Mouse (Mus musculus): ENCODE measurements around the gene Olfr794. TPM values are rescaled to one million over a fixed set of nuclear protein-coding genes. Genes with fewer than 3 reads are reported as not detected.

Olfr794 gene
- polyA plus RNA-seq (2016; fragmentation: Nextera tagmentation; extraction: Ambion mirVana) = not detected in 2 replicates

DNA sequence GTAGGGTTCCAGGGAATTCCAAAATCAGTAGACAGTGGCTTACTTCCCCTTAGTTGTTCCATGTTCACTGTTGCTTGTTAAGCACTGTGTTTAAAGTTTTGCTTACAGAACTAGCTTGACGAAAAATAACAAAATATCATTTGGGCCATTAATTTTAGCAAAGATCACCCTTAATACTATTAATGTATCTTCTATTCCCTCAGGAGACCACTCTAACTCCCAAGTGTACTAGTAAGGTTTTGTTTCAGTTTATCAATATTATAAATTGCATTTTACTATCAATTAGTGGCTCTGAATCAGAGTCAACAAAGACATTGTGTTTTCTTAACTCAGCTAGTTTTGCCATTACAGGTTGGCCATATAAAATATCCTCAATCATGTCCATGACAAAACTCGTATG lies at the start of gene Olfr794:
Gene Olfr794, plus strand, starts transcription at position 301 of the 400 bp plus-strand sequence.
- no peak within 1 kb of the TSS for H3K4me3 ChIP-seq
- no peaks in the 10 kb centered on the region for H3K4me1 ChIP-seq (replicated peaks)
- DNase-seq (ENCODE audit: low spot score) = no peak
- 82% methylated on average over 2 of the region's 2 CpGs for WGBS
- no peaks in the 10 kb centered on the region for H3K27me3 ChIP-seq (ENCODE audit: insufficient read depth, poor library complexity, severe bottlenecking)
- no peaks in the 10 kb centered on the region for H3K36me3 ChIP-seq
- no peak within 1 kb of the TSS for H3K27ac ChIP-seq
- H3K9me3 ChIP-seq = no peaks in the 10 kb centered on the region

DNA sequence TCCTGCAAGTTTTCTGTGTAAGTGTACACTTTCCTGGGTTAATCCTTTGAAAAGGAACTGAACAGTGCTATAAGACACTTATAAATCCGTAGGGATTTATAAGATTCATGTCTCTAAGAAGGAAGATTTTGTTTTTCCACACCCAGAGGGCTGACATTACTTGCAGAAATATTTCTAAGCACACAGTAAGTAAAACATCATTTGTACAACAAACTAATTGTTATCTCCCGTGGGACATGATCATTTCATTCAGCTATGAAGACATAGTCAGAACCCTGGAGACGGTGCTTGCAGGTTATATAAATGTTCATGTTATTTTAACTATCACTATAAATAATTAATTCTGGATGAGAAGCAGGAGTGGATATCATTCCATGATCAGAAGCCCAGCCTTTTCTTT lies 46.0 kb upstream of the Olfr794 start, which contains the start of gene Olfr791:
Gene Olfr791, plus strand, starts transcription at position 301 of the 400 bp plus-strand sequence.
- Histone ChIP-seq H3K9me3 (no peaks in the 10 kb centered on the region), H3K4me3 (no peak within 1 kb of the TSS), H3K27me3 (ENCODE audit: insufficient read depth, poor library complexity, severe bottlenecking) (no peaks in the 10 kb centered on the region), H3K27ac (no peak within 1 kb of the TSS), H3K4me1 (replicated peaks) (no peaks in the 10 kb centered on the region), H3K36me3 (no peaks in the 10 kb centered on the region)
- no peak for DNase-seq (ENCODE audit: low spot score)
- WGBS = 76% methylated on average over 3 of the region's 3 CpGs

DNA sequence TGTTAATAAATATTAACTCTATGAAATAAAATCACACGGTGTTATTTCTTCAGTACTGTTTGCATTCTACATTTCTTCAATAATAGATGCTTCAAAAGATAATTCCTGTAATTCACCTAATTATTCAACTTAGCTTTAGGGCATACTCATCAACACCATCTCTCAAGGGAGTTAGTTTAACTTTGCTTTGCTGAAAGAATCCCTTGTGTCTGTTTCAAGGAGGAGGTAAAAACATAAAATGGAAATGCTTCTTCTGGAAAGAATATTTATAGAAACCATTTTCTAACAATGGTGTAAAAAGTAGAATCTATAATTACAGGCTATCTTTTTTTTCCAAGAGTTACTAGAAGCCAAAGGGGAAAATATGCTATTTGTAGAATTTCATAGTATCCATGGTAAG lies 28.6 kb upstream of the Olfr794 start, which contains the start of gene Olfr792:
Gene Olfr792, plus strand, starts transcription at position 301 of the 400 bp plus-strand sequence.
- WGBS = 86% methylated on average over 1 of the region's 1 CpGs
- H3K4me3 ChIP-seq = no peak within 1 kb of the TSS
- H3K9me3 ChIP-seq = peaks cover 7% of the 10 kb centered on the region
- no peak for DNase-seq (ENCODE audit: low spot score)
- H3K27me3 ChIP-seq (ENCODE audit: insufficient read depth, poor library complexity, severe bottlenecking) = no peaks in the 10 kb centered on the region
- no peaks in the 10 kb centered on the region for H3K4me1 ChIP-seq (replicated peaks)
- no peaks in the 10 kb centered on the region for H3K36me3 ChIP-seq
- no peak within 1 kb of the TSS for H3K27ac ChIP-seq

DNA sequence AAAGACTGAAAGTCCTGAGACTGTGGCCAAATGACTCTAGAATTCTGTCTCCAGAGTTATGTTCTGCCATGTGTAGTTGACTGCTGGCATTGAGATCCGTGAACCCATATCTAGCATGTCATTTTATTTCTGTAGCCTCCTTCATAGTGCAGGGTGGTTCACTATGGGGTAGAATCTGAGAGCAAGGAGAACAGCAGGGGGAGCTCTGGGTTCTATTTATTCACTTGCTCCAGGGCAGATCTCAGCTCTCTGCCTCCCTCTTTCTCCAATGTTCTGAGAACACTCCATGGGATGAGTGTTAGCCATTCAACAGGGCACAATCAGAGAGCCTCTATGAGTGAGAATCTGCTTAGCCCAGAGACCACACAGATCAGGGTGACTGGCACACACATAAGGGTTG lies 18.1 kb upstream of the Olfr794 start:
- Histone ChIP-seq H3K36me3 (no peaks in the 10 kb centered on the region), H3K4me3 (no peak overlapping the region), H3K27ac (no peak overlapping the region), H3K4me1 (replicated peaks) (no peaks in the 10 kb centered on the region), H3K27me3 (ENCODE audit: insufficient read depth, poor library complexity, severe bottlenecking) (no peaks in the 10 kb centered on the region), H3K9me3 (peaks cover 5% of the 10 kb centered on the region)
- WGBS = 65% methylated on average over 1 of the region's 1 CpGs
- no peak for DNase-seq (ENCODE audit: low spot score)

DNA sequence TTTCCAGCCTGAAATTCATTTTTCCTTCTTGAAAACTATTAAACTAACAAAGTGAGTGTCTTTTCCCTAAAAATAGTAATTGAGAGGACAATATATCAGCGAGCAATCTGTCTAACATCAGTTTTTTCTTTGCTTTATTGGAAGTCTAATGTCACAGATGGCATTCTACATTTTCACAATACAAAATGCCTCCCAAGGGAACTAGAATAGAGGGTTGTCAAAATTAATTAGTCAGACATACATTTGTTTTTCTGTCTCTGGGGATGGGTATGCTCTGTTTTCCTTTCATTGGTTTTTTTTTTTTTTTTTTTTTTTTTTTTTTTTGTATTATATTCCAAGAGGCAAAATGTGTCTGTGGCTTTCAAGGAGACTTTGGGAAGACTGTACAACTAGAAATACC lies 9.6 kb downstream of the Olfr794 start:
- no peaks in the 10 kb centered on the region for H3K27me3 ChIP-seq (ENCODE audit: insufficient read depth, poor library complexity, severe bottlenecking)
- no peaks in the 10 kb centered on the region for H3K36me3 ChIP-seq
- H3K4me3 ChIP-seq = no peak overlapping the region
- 74% methylated on average over 1 of the region's 1 CpGs for WGBS
- no peak for DNase-seq (ENCODE audit: low spot score)
- H3K9me3 ChIP-seq = no peaks in the 10 kb centered on the region
- H3K27ac ChIP-seq = no peak overlapping the region
- no peaks in the 10 kb centered on the region for H3K4me1 ChIP-seq (replicated peaks)

DNA sequence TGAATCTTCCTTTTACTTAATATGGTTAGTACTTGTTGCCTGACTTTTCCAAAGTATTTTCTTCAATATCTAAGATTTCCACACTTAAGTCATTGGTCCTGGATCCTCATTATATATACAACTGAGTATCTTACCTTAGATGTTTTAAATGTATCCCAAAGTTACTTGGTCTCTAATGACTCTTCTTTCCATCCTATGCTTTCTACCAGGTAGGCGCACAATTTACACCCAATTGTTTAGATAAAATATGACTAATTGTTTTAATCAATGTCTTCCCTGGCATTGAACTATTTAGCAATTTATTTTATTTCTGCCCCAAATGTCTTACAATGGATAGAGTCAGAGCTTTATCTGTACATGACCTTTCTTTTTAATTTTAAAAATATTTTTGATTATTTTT lies 45.0 kb downstream of the Olfr794 start, which contains the start of gene Olfr796:
Gene Olfr796, minus strand, starts transcription at position 101 of the 400 bp plus-strand sequence.
- Histone ChIP-seq H3K9me3 (no peaks in the 10 kb centered on the region), H3K4me3 (no peak within 1 kb of the TSS), H3K4me1 (replicated peaks) (no peaks in the 10 kb centered on the region), H3K36me3 (no peaks in the 10 kb centered on the region), H3K27ac (no peak within 1 kb of the TSS), H3K27me3 (ENCODE audit: insufficient read depth, poor library complexity, severe bottlenecking) (no peaks in the 10 kb centered on the region)
- WGBS = 93% methylated on average over 1 of the region's 1 CpGs
- no peak for DNase-seq (ENCODE audit: low spot score)

DNA sequence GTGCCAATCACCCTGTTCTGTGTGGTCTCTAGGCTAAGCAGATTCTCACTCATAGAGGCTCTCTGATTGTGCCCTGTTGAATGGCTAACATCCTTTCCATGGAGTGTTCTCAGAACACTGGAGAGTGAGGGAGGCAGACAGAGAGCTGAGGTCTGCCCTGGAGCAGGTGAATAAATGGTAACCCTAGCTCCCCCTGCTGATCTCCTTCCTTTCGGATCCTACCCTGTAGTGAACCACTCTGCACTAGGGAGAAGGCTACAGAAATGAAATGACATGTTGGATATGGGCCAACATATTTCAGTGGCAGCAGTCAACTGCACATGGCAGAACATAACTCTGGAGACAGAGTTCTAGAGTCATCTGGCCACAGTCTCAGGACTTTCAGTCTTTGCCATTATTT lies 54.3 kb downstream of the Olfr794 start:
- Histone ChIP-seq H3K4me3 (no peak overlapping the region), H3K4me1 (replicated peaks) (no peaks in the 10 kb centered on the region), H3K27me3 (ENCODE audit: insufficient read depth, poor library complexity, severe bottlenecking) (no peaks in the 10 kb centered on the region), H3K27ac (no peak overlapping the region), H3K36me3 (no peaks in the 10 kb centered on the region), H3K9me3 (no peaks in the 10 kb centered on the region)
- no peak for DNase-seq (ENCODE audit: low spot score)
- 14% methylated on average over 1 of the region's 1 CpGs for WGBS

Other genes with a start within 250 kb of the Olfr794 start
- not detected in 2 replicates for gene Olfr780, start 249.5 kb upstream of the Olfr794 start, polyA plus RNA-seq (2016; fragmentation: Nextera tagmentation; extraction: Ambion mirVana)
- not detected in 2 replicates for gene Olfr781, start 238.8 kb upstream of the Olfr794 start, polyA plus RNA-seq (2016; fragmentation: Nextera tagmentation; extraction: Ambion mirVana)
- gene Olfr782, start 218.8 kb upstream of the Olfr794 start, polyA plus RNA-seq (2016; fragmentation: Nextera tagmentation; extraction: Ambion mirVana) = not detected in 2 replicates
- gene Olfr784, start 183.6 kb upstream of the Olfr794 start, polyA plus RNA-seq (2016; fragmentation: Nextera tagmentation; extraction: Ambion mirVana) = 0.08 TPM in 1 of 2 replicates, not detected in the other
- gene Olfr785, start 162.2 kb upstream of the Olfr794 start, polyA plus RNA-seq (2016; fragmentation: Nextera tagmentation; extraction: Ambion mirVana) = not detected in 2 replicates
- gene Olfr786, start 140.3 kb upstream of the Olfr794 start, polyA plus RNA-seq (2016; fragmentation: Nextera tagmentation; extraction: Ambion mirVana) = not detected in 2 replicates
- not detected in 2 replicates for gene Olfr787, start 105.8 kb upstream of the Olfr794 start, polyA plus RNA-seq (2016; fragmentation: Nextera tagmentation; extraction: Ambion mirVana)
- gene Olfr788, start 96.7 kb upstream of the Olfr794 start, polyA plus RNA-seq (2016; fragmentation: Nextera tagmentation; extraction: Ambion mirVana) = not detected in 2 replicates
- not detected in 2 replicates for gene Olfr789, start 82.9 kb upstream of the Olfr794 start, polyA plus RNA-seq (2016; fragmentation: Nextera tagmentation; extraction: Ambion mirVana)
- gene Olfr790, start 69.2 kb upstream of the Olfr794 start, polyA plus RNA-seq (2016; fragmentation: Nextera tagmentation; extraction: Ambion mirVana) = not detected in 2 replicates
- gene Olfr791, start 45.9 kb upstream of the Olfr794 start, polyA plus RNA-seq (2016; fragmentation: Nextera tagmentation; extraction: Ambion mirVana) = not detected in 2 replicates
- gene Olfr792, start 28.5 kb upstream of the Olfr794 start, polyA plus RNA-seq (2016; fragmentation: Nextera tagmentation; extraction: Ambion mirVana) = not detected in 2 replicates
- not detected in 2 replicates for gene Olfr796, start 44.9 kb downstream of the Olfr794 start, polyA plus RNA-seq (2016; fragmentation: Nextera tagmentation; extraction: Ambion mirVana)
- not detected in 2 replicates for gene Olfr798, start 60.3 kb downstream of the Olfr794 start, polyA plus RNA-seq (2016; fragmentation: Nextera tagmentation; extraction: Ambion mirVana)
- gene Olfr799, start 69.8 kb downstream of the Olfr794 start, polyA plus RNA-seq (2016; fragmentation: Nextera tagmentation; extraction: Ambion mirVana) = not detected in 2 replicates
- gene Olfr800, start 90.0 kb downstream of the Olfr794 start, polyA plus RNA-seq (2016; fragmentation: Nextera tagmentation; extraction: Ambion mirVana) = not detected in 2 replicates
- gene Olfr801, start 106.2 kb downstream of the Olfr794 start, polyA plus RNA-seq (2016; fragmentation: Nextera tagmentation; extraction: Ambion mirVana) = not detected in 2 replicates
- not detected in 2 replicates for gene Olfr802, start 120.5 kb downstream of the Olfr794 start, polyA plus RNA-seq (2016; fragmentation: Nextera tagmentation; extraction: Ambion mirVana)
- not detected in 2 replicates for gene Olfr803, start 126.6 kb downstream of the Olfr794 start, polyA plus RNA-seq (2016; fragmentation: Nextera tagmentation; extraction: Ambion mirVana)
- gene Olfr804, start 135.6 kb downstream of the Olfr794 start, polyA plus RNA-seq (2016; fragmentation: Nextera tagmentation; extraction: Ambion mirVana) = not detected in 2 replicates
- gene Olfr805, start 161.7 kb downstream of the Olfr794 start, polyA plus RNA-seq (2016; fragmentation: Nextera tagmentation; extraction: Ambion mirVana) = not detected in 2 replicates
- gene Olfr806, start 174.3 kb downstream of the Olfr794 start, polyA plus RNA-seq (2016; fragmentation: Nextera tagmentation; extraction: Ambion mirVana) = not detected in 2 replicates
- gene Olfr807, start 190.1 kb downstream of the Olfr794 start, polyA plus RNA-seq (2016; fragmentation: Nextera tagmentation; extraction: Ambion mirVana) = not detected in 2 replicates
- not detected in 2 replicates for gene Olfr808, start 197.8 kb downstream of the Olfr794 start, polyA plus RNA-seq (2016; fragmentation: Nextera tagmentation; extraction: Ambion mirVana)
- gene Olfr809, start 207.0 kb downstream of the Olfr794 start, polyA plus RNA-seq (2016; fragmentation: Nextera tagmentation; extraction: Ambion mirVana) = not detected in 2 replicates
- gene Olfr810, start 227.3 kb downstream of the Olfr794 start, polyA plus RNA-seq (2016; fragmentation: Nextera tagmentation; extraction: Ambion mirVana) = not detected in 2 replicates
- gene Olfr811, start 236.7 kb downstream of the Olfr794 start, polyA plus RNA-seq (2016; fragmentation: Nextera tagmentation; extraction: Ambion mirVana) = not detected in 2 replicates